Mouse (Mus musculus) megakaryocyte, embryonic 14.5 days (primary cell): ENCODE measurements around the gene Apof.

Experiments used
- FLI1 ChIP-seq: IDR thresholded peaks from 2 replicates; pipeline ENCODE4 v1.6.1; 2012; ENCODE audit warnings: low read length, inconsistent platforms, mixed read lengths
- GATA1 ChIP-seq: IDR thresholded peaks from 3 replicates; pipeline ENCODE4 v1.6.1; 2012; ENCODE audit warnings: mixed read lengths, low read length, inconsistent platforms, borderline replicate concordance

DNA sequence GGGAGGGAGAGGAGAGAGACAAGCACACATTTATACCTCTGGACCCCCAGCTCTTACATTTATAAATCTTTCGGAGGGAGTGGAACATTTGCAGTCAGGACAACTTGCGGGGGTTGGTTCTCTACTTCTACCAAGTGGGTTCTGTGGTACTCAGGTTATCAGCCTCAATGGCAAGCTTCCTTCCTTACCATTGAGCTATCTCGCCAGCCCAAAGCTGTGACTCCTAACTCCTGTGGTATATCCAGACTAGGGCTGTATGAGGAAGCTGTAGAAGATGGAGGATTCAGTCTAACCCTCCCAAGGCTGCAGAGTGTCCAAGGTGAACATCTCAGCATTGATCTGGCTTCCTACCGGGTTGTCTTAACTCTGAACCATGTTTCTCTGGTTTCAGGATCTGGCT, 29.3 kb upstream of the Apof start:
- TF ChIP-seq GATA1 (no peak), FLI1 (no peak)
